Mouse (Mus musculus) myocyte (in vitro differentiated cells): ENCODE measurements around the gene Ubald1. TPM values are rescaled to one million over a fixed set of nuclear protein-coding genes. Genes with fewer than 3 reads are reported as not detected.

Experiments used
- H3K27me3 ChIP-seq: one replicate; pipeline ENCODE4 v1.6.1; 2011; ENCODE audit not compliant: control insufficient read depth, insufficient read depth, insufficient read length
- H3K36me3 ChIP-seq: one replicate; pipeline ENCODE4 v1.6.1; 2011; ENCODE audit not compliant: control insufficient read depth, insufficient read depth
- H3K4me2 ChIP-seq: one replicate; pipeline ENCODE4 v1.6.1; 2011; ENCODE audit warnings: low read depth, control low read depth
- H3K4me3 ChIP-seq: one replicate; pipeline ENCODE4 v1.5.1; 2011; ENCODE audit warnings: mild to moderate bottlenecking, control low read depth, moderate library complexity
- H3K79me2 ChIP-seq: one replicate; pipeline ENCODE4 v1.6.1; 2011; ENCODE audit not compliant: control insufficient read depth, insufficient read depth
- H3ac ChIP-seq: one replicate; pipeline ENCODE4 v1.6.1; 2011; ENCODE audit not compliant: control insufficient read depth, insufficient read length
- CEBPB ChIP-seq: IDR thresholded peaks from 2 replicates; pipeline ENCODE4 v1.6.1; 2011; ENCODE audit warnings: mild to moderate bottlenecking, moderate library complexity; ENCODE audit not compliant: poor library complexity, insufficient read depth, severe bottlenecking
- E2F4 ChIP-seq: IDR thresholded peaks from one replicate; pipeline ENCODE4 v1.6.1; 2011; ENCODE audit warnings: mild to moderate bottlenecking, control low read depth, moderate library complexity; ENCODE audit not compliant: insufficient read depth
- MAX ChIP-seq: IDR thresholded peaks from one replicate; pipeline ENCODE4 v1.6.1; 2011; ENCODE audit warnings: low read depth, mild to moderate bottlenecking, control low read depth
- MYOD1 ChIP-seq, 3 experiments: IDR thresholded peaks; one replicate each; pipeline ENCODE4 v1.6.1; 2011; ENCODE audit warnings: control low read depth in 2 of 3, low read depth in 2 of 3, mild to moderate bottlenecking in 2 of 3, moderate library complexity in 1 of 3; ENCODE audit not compliant: insufficient read length in 2 of 3, control insufficient read depth in 1 of 3
- MYOG ChIP-seq, 3 experiments: IDR thresholded peaks; one replicate each; pipeline ENCODE4 v1.6.1; 2011; ENCODE audit warnings: control low read depth in 2 of 3, low read depth in 2 of 3, mild to moderate bottlenecking in 2 of 3; ENCODE audit not compliant: insufficient read length in 2 of 3, control insufficient read depth in 1 of 3, insufficient read depth in 1 of 3
- POLR2A ChIP-seq: IDR thresholded peaks from one replicate; pipeline ENCODE4 v1.6.1; 2011; ENCODE audit warnings: low read depth, mild to moderate bottlenecking, control low read depth, moderate library complexity; ENCODE audit not compliant: insufficient read length
- POLR2AphosphoS2 ChIP-seq: IDR thresholded peaks from one replicate; pipeline ENCODE4 v1.6.1; 2011; ENCODE audit warnings: low read depth, control low read depth; ENCODE audit not compliant: insufficient read length
- REST ChIP-seq: IDR thresholded peaks from one replicate; pipeline ENCODE4 v1.6.1; 2011; ENCODE audit warnings: mild to moderate bottlenecking, control low read depth, moderate library complexity; ENCODE audit not compliant: insufficient read depth, insufficient read length
- SRF ChIP-seq: IDR thresholded peaks from one replicate; pipeline ENCODE4 v1.6.1; 2011; ENCODE audit warnings: low read depth; ENCODE audit not compliant: control insufficient read depth, insufficient read length
- TCF12 ChIP-seq: IDR thresholded peaks from one replicate; pipeline ENCODE4 v1.6.1; 2011; ENCODE audit warnings: mild to moderate bottlenecking, control low read depth; ENCODE audit not compliant: poor library complexity, insufficient read depth, severe bottlenecking
- TCF3 ChIP-seq: IDR thresholded peaks from one replicate; pipeline ENCODE4 v1.6.1; 2011; ENCODE audit warnings: low read depth, control low read depth; ENCODE audit not compliant: insufficient read length
- USF1 ChIP-seq: IDR thresholded peaks from one replicate; pipeline ENCODE4 v1.6.1; 2011; ENCODE audit warnings: low read depth, mild to moderate bottlenecking, control low read depth, moderate library complexity
- polyA plus RNA-seq: library from polyadenylated mRNA; unstranded; fragments of >200 nt; fragmentation: generic; extraction: Trizol; gene quantifications from one replicate; pipeline ENCODE4 v1.2.1, GENCODE M21; 2012; ENCODE audit warnings: missing spikeins

The Ubald1 gene
- polyA plus RNA-seq, 1 experiment = 79.5 TPM

DNA sequence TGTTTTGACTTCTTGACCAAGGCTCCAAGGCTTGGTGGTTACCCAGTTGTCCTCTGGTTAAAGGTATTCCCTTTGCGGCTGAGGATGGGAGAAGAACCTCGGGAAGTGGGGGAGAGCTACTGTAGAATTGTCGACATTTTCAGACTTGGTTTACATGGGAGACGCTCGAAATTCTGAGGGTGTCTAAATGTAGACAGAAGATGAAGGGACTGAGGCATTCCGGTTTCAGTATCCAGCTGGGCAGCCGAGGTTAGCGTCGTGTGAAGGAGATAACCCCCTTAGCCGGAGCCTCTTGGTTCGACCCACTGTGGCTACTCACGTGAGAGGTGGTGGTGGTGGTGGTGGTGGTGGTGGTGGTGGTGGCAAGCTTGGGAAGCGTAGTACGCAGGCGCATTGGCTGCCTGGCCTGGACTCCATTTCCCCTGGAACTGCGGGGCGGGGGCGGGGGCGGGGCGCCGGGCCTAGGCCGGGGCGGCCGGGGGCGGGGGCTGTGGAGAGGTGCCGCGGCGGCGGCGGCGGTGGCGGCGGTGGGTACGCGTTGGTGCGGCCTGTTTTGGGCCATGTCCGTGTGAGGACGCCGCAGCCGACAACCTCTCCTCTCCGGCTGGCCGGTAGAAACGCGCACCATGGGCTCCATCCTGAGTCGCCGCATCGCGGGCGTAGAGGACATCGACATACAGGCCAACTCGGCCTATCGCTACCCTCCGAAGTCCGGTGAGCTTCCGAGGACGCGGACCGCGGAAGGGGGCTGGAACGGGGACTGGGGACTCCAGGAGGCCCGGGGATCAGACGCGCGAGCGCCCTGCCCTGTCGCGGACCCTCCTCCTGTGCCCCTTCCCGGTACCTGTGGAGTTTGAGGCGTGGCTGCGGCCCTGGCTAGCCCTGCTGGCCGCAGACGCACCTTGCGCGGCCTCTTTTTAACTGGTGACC lies 5.9 kb upstream of the Ubald1 start, which contains the start of gene Mgrn1:
Mgrn1 (plus strand) TSS at position 490 of the 930 bp plus-strand sequence.
- no peak for TF ChIP-seq REST
- TF ChIP-seq TCF3 = no peak
- TF ChIP-seq MYOG (IDR thresholded peaks at IDR 0.05; ENCODE audit: control insufficient read depth in 1 of 3, insufficient read depth in 1 of 3, insufficient read length in 2 of 3, low read depth in 2 of 3) = peak in 1 of 3 experiments; percentile 3
- no peak for TF ChIP-seq MAX
- TF ChIP-seq TCF12 = no peak
- no peak for TF ChIP-seq USF1
- TF ChIP-seq POLR2AphosphoS2 = peak; percentile 74
- peak in 1 of 3 experiments; percentile 15 for TF ChIP-seq MYOD1 (IDR thresholded peaks at IDR 0.05; ENCODE audit: control insufficient read depth in 1 of 3, insufficient read length in 2 of 3, low read depth in 2 of 3)
- no peak for TF ChIP-seq SRF
- no peak for TF ChIP-seq E2F4
- peak; percentile 88 for TF ChIP-seq POLR2A
- TF ChIP-seq CEBPB = no peak
- peaks cover 37% of the 10 kb centered on the region for H3K79me2 ChIP-seq
- H3ac ChIP-seq = peak within 1 kb of the TSS; percentile 32
- H3K4me3 ChIP-seq = peak within 1 kb of the TSS; percentile 78
- H3K4me2 ChIP-seq = peak within 1 kb of the TSS; percentile 75
- no peaks in the 10 kb centered on the region for H3K36me3 ChIP-seq
- H3K27me3 ChIP-seq = no peaks in the 10 kb centered on the region

DNA sequence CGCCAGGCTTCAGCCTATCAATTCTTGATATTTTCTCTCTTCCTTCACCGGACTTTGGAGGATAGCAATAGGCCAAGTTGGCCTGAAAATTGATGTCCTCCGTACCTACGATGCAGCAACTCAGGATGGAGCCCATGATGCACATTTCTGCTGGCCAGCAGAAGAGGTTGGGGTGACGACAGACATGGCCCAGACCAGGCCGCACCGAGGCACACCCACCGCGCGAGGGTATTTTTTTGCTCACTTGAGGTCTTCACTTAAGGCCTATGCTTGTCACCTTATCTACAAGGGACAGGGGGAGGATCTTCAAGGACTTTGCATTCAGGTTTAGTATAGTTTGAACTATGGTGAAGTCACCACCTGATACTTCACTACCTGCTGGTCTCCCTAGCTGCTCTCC lies 4.8 kb upstream of the Ubald1 start:
- Histone ChIP-seq H3ac (no peak overlapping the region), H3K36me3 (no peaks in the 10 kb centered on the region), H3K27me3 (no peaks in the 10 kb centered on the region), H3K79me2 (peaks cover 26% of the 10 kb centered on the region), H3K4me3 (peak overlapping the region; percentile 78), H3K4me2 (peak overlapping the region; percentile 75)
- TF ChIP-seq E2F4 (no peak), SRF (no peak), REST (no peak), MAX (no peak), TCF12 (no peak), POLR2A (no peak), TCF3 (no peak), POLR2AphosphoS2 (no peak), CEBPB (no peak), MYOD1 (IDR thresholded peaks at IDR 0.05; ENCODE audit: control insufficient read depth in 1 of 3, insufficient read length in 2 of 3, low read depth in 2 of 3) (no peak)

DNA sequence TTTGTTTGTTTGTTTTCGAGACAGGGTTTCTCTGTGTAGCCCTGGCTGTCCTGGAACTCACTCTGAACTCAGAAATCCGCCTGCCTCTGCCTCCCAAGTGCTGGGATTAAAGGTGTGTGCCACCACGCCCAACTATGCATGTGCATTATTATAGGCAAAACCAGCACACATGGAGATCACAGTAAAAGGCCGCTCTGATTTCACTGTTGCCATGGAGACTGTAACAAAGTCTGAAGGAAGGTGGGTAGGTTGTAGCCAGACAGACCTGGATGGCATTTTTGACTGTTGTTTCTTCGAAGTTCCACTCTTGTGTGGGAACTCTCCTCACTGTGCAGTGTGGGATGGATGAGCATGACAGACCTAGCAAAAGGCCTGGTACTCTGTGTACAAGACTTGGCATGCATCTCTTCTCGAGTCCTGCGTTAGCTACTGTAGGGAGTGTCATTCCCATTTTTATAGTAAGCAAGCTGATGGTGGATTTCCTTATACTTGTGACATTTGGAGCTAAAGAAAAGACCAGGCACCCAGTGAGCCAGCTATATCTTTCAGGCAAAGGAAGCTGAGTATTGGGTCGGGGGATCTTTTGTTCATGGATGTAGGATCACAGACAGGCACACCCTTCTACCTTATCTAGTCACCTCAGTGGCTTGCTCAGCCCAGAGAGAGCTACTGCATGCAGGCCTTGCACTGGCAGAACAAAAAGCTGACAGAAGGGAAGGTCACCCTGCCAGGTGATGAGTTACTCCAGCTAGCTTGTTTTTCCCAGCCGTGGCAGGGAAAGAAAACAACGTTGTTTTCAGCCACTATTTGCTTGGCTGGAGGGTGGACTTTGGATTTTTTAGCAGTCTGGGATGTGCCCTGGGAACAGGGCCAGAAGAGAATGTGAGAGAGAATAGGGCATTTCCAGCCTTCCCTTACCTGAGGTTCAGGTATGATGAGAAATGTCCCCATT lies 1.6 kb upstream of the Ubald1 start:
- Histone ChIP-seq H3K36me3 (no peaks in the 10 kb centered on the region), H3K79me2 (peaks cover 24% of the 10 kb centered on the region), H3K27me3 (no peaks in the 10 kb centered on the region), H3K4me2 (peak overlapping the region; percentile 96), H3ac (no peak overlapping the region), H3K4me3 (peak overlapping the region; percentile 77)
- TF ChIP-seq POLR2AphosphoS2 (peak; percentile 9), MYOD1 (IDR thresholded peaks at IDR 0.05; ENCODE audit: control insufficient read depth in 1 of 3, insufficient read length in 2 of 3, low read depth in 2 of 3) (no peak)

DNA sequence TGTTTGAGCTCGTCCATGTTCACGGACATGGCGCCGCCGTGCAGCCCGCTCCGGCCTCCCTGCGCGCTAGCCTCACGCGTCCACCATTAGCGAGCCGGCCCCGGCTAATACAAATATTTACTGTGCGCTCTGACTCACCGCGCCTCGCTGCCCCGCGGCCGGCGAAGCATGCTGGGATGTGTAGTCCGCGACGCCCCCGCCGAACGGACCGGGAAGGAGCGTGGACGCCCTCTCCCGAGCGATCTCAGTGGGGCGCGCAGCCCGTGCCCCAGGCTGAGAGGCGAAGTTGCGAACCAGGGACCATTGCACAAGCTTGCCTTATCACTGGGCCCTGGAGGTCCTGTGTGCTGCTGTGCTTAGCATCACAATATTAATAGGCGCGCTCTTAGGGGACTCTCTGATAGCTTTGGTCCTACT lies 399 bp downstream of the Ubald1 start:
- Histone ChIP-seq H3K27me3 (no peaks in the 10 kb centered on the region), H3K79me2 (peaks cover 31% of the 10 kb centered on the region), H3K36me3 (no peaks in the 10 kb centered on the region), H3K4me2 (peak overlapping the region; percentile 70), H3K4me3 (peak overlapping the region; percentile 77), H3ac (peak overlapping the region; percentile 93)
- TF ChIP-seq USF1 = no peak
- peak; percentile 48 for TF ChIP-seq SRF
- TF ChIP-seq CEBPB = no peak
- TF ChIP-seq REST = no peak
- TF ChIP-seq MAX = no peak
- no peak for TF ChIP-seq TCF3
- TF ChIP-seq MYOD1 (IDR thresholded peaks at IDR 0.05; ENCODE audit: control insufficient read depth in 1 of 3, insufficient read length in 2 of 3, low read depth in 2 of 3) = no peak
- no peak for TF ChIP-seq TCF12
- peak; percentile 89 for TF ChIP-seq POLR2AphosphoS2
- TF ChIP-seq E2F4 = no peak
- peak; percentile 99 for TF ChIP-seq POLR2A
- peak in 1 of 3 experiments; percentile 37 for TF ChIP-seq MYOG (IDR thresholded peaks at IDR 0.05; ENCODE audit: control insufficient read depth in 1 of 3, insufficient read depth in 1 of 3, insufficient read length in 2 of 3, low read depth in 2 of 3)
